Mouse (Mus musculus) liver (tissue): ENCODE data around the gene Golga3.

Experiments
- DNase-seq: peaks from one replicate; pipeline ENCODE4 v3.0.0-alpha.2; 2020; ENCODE audit warnings: mixed read lengths

Golga3 gene

DNA sequence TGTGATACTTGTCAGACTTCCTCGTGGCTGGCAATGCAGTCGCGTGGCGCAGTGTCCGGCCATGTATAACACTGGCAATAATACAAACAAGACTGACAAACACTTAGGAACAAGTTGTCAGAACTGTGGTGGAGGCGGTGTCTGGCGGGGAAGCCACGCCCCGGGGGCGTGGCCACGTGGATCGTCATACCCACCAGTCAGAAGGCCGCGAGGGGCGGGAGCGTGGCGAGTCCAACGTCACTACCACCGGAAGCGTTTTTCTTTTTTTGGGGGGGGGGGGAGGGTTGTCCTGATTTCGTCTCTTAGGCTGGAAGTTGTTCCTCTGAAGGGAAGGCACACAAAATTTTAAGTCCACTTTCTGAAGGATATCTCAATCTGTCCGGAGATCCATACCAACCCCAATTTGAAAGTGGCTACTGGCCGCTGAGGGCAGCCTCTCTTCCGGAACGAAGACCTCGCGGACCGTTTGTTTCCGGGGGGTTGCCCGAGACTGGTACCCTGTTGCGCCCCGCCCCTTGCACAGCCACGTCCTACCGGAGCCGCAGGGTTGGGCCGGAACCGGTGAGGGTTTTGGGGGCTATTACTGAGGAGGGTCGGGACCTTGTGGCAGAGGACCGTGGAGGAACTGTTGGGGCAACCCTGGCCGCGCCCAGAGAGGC, at the start of gene Golga3:
Gene Golga3, plus strand, starts transcription at position 340 of the 659 bp plus-strand sequence.
- DNase-seq: peak; percentile 97

DNA sequence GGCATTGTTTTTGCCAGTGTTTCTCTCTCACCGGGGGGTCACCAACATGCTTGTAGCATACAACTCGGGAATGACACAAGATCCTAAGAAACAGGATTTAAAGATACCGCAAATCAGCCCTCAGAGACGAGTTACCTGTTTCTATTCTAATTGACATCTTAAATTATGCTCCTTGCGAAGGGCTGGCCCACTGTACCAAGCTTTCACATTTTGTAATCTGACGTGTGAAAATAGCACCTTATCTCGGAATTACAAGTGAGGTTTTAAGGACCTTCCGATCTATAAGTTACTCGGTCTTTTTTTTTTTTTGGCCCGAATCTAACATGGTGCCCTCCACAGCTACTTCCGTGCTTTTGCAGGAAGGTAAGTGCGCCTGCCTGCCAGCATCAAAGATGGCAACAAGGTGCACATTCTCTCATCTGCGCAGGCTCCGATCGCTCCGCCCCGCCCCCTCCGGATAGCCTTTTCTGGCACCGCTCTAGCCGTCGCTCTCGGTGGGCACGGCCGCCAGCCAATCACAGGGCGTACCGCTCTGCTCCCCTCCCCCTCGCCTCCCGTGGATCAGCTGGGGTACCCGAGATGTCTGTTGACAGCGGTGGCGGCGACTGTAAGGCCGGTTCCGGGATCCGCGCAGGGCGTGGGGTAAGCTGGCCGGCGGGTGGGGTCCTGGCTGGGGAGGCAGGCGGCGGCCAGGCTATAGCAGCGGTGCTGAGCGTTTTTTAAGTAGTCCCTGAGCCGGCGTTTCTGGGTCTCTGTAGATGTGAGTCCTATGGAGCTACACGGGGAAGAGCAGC, 41.0 kb upstream of the Golga3 start, which contains the start of gene Chfr:
Gene Chfr, plus strand, starts transcription at position 550 of the 794 bp plus-strand sequence.
- DNase-seq: peak; percentile 100

DNA sequence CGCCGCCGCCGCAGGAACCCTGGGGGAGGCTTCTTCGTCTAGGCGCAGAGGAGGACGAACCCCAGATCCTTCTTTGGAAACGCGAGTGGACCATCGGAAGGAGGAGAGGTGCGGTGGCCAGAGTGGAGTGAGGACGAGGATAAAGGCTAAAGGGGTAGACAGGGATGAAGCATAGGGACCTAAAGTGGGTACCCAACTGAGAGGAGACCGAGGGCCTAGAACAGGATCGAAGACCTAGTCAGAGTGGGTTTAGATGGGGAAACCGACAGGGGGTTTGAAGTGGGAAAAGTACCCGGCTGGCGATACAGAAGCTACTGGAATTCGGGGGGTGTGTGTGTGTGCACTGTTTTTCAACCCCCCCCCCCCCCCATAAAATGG, 40.4 kb upstream of the Golga3 start:
- DNase-seq: no peak

DNA sequence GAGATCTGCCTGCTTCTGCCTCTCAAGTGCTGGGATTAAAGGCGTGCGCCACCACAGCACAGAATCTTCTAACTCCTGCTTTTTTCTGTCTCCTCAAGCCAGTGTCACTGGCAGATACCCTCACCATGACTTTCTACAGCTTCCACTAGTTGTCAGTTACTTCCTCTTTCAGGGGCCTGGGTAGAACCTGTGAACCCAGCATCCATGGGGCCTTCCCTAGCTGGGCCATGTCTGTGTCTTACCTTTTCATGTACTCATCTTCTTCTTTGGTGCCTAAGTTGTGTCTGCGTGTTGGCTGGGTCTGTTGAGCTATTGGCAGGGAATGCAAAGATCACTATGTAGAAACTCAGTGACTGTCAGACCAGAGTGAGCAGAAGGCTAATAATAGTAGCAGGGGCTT, 38.7 kb upstream of the Golga3 start:
- DNase-seq: no peak

DNA sequence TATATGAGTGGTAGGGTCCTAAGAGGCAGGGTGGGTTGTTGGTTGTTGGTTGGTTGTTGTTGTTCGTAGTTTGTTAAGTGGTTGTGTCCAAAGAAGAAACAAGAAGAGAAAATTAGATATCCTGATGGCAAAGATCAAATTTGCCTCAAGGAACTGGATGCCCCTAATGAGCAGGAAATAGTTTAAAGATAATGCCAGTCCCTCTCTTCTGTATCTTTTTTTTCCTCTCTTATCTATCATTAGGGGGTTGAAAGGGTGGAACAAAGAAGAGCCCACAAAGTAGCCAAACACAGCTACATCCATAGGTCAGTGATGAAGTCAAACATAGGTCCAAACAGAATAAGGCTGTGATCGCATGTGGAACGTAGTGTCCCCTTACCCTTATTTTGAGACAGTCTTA, 37.2 kb upstream of the Golga3 start:
- no peak for DNase-seq

DNA sequence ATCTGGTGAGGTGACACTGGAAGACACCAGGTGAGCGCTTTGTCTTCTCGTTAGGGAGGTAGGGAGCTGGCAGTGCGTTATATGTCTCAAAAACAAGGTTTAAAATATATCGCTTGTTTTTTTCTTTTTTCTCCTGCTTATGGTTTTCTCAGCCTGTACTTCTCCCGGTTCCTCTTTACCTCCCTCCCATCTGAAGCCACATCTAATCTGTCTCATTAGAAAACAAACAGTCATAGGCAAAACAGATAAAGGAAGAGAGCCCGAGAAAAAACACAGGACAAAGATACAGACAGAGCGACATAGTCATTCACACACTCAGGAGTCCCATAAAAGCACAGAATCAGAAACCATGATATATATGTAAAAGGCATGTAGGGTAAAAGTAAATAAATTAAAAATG, 36.1 kb upstream of the Golga3 start:
- DNase-seq: no peak

DNA sequence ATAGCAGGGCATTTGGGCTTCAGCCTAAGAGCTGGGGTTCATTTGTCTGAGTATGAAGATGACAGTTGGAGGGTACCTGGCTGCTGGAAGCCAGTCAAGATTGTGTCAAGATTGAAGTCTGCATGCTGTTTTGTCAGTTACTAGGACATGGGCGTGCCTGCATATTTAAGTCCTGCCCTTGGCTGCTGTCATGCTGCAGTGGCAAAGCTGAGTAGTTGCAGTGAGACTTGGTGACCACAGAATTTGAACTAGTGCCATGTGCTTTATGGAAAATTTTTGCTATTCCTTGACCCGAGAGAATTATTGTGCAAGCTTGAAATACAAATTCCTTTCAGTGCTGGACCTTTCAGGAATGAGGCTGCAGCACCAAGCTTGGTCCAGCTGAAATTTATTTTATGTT, 34.2 kb upstream of the Golga3 start:
- DNase-seq: no peak

DNA sequence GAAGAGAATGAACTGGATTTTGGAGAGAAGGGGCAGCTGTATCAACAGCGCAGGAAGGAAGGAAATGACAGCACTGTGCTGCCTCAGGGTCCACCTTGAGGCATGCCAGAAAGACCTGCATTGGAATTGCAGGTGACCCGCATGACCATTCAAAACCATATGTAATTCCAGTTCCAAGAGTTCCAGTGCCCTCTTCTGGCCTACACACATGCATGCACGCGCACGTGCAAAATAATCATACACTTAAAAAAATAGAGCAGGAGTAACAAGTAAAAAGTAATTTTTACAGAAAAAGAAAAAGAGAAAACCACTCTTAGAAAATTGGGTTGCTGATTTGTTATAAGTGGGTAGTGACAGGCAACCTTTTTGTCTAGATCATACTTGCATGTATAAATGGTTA, 33.5 kb upstream of the Golga3 start:
- no peak for DNase-seq

DNA sequence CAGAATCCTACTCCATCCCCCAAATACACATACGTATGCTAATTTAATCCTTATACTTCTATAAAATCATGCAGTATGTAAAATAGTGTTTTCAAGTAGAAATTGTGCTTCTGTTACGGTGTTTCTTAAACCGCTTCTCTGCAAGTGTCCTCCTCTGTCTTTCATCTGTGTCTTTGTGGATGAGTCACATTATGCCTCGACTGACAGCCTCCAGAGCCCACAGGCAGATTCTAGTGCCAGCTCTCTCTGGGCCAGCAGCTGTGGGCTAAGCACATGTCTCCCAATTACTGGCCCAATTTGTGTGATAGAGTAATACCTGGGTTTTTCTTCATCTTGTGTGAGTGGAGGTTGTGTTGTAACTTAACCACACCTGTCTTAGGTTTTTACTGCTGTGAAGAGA, 7.1 kb upstream of the Golga3 start:
- no peak for DNase-seq

DNA sequence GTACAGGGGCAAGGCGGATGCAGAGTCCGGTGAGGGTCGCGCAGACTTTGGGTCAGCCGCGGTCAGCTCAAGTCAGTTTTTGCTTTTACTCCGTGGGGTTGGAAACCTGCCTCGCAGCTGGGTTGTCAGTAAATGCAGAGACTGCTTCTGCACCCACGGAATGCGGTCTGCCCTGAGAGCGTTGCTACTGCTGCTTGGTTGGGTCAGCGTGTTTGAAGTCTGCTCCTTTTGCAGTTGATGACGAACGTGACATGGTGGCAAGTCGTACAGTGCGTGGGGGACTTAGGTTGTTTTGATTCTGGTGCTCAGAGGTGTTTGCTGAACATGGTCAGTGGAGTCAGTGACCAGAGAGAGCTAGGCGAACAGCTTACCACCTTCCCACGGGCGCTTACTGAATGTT, 520 bp downstream of the Golga3 start:
- DNase-seq: no peak

DNA sequence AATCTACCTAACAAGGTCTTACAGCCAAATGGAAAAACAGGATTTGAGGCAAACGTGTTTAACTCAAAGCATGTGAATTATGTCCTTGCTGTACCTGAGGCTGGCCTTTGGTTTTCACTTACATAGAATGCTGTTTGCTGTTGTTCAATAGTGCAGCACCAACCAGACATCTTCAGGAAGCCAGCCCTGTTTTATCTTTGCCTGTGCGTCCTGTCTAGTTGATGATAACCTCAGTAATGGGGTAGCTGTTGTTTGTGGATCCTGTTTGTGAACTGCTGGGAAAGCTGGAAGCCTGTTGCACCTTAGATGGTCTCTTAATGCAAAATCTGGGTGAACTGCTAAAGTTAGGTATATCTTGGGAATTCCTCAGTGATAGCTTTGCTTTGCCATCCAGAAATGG, 2.1 kb downstream of the Golga3 start:
- DNase-seq: peak; percentile 17

DNA sequence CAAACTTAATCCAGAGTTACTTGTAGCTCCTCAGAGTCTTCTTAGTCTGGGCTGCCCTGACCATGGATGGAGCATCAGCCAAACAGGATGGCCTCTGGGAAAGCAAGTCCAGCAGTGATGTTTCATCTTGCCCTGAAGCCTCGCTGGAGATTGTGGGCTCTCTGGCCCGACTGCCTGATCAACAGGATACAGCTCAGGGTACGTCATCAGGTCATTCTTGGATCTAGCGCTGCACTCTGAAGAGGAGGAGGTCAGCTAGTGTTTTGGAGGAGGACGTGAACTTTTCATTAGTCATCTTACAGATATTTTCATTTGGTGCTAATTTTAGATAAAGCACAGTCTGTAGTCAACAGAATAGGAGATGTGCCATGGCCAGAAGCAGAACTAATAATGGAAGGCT, 5.2 kb downstream of the Golga3 start:
- DNase-seq: no peak

DNA sequence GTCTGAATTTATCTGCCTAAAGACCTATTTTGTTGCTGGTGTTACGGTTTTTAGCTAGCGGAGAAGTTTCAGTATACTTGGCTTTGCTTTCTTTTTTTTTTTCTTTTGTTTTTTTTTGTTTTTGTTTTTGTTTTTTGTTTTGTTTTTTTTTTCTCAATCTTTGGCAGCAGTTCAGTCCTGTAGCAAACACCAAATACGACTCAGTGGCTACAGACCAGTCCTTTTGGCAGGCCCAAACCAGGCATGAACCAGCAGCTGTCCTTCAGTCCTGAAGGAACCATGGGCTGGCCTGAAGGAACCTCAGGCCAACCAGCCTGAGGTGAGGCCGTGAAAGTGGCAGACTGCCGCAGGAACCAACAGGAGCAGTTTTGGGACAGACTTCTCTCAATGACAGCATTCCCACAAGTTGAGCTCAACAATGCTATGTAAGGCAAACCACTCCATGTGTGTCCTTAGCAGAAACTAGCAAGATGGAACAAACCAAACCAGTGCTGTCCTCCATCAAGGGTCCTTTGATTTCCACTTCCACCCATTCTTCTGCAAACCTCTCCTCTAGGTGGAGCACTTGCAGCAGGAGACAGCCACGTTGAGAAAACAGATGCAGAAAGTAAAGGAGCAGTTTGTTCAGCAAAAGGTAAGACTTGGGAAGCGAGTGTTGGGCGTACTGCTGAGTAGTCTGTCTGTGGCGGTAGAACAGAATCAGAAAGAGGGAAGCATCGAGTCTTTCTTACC, 26.8 kb downstream of the Golga3 start:
- no peak for DNase-seq

DNA sequence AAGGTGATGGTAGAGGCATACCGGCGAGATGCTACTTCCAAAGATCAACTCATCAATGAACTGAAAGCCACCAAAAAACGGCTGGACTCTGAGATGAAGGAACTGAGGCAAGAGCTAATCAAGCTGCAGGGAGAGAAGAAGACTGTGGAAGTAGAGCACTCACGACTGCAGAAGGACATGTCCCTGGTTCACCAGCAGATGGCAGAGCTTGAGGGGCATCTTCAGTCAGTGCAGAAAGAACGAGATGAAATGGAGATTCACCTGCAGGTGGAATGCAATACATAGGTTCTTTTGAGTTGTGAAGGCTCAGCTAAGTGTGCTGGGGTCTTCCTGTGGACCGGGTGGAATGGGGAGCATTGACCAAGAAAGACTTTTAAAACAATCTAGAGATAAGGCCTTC, 28.3 kb downstream of the Golga3 start:
- no peak for DNase-seq

DNA sequence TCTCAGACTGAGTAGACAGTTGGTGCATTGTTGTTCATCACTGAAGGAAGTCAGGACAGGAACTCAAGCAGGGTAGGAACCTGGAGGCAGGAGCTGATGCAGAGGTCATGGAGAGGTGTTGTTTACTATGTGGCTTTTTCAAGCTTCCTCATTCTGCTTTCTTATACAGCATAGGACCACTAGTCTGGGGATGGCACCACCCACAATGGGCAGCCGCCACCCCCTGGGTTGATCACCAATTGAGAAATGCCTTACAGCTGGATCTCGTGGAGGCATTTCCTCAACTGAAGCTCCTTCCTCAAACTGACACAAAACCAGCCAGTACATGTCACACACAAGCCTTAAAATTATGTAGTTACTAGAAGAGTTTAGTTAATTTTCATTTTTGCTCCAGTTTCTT, 34.8 kb downstream of the Golga3 start:
- peak; percentile 6 for DNase-seq

DNA sequence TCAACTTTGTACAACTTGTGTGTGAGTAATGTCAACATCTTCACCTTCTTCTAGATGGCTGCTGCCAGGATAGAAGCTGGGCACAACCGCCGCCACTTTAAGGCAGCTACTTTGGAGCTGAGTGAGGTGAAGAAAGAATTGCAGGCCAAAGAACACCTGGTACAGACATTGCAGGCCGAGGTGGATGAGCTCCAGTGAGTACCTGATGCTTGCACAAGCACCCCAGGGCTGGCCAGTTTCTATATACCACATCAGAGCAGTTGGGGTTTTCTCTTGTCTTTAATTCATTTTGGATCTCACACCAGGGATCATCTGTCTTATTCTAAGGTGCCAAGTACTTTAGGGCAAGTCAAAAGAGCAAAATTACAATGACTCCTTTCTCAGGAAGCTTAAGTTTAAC, 40.3 kb downstream of the Golga3 start:
- no peak for DNase-seq

DNA sequence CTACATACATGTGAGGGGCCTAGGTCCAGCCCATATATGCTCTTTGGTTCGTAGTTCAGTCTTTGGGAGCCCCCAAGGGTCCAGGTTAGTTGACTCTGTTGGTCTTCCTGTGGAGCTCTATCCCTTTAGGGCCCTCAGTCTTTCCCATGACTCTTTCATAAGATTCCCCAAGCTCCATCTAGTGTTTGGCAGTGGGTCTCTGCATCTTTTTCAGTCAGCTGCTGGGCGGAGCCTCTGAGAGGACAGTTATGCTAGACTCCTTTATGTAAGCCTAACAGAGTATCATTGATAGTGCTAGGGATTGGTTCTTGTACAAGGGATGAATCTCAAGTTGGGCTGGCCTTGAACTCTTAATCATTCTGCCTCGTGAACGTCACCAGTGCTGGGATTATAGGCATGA, 43.8 kb downstream of the Golga3 start:
- no peak for DNase-seq

DNA sequence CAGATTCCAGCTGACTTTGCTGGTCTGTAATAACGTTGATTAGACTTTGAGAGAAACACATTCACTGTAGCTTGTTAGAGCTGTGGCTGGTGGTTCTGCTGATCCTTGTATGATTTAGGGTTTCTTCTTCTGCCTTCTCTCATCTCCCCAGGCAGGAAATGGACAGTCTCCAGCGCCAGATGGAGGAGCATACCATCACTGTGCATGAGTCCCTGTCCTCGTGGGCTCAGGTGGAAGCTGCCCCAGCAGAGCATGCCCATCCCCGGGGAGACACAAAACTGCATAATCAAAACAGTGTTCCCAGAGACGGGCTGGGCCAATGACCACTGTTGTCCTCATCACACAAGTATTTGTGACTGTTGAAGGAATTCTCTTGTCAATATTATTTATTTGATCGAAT, 46.3 kb downstream of the Golga3 start:
- DNase-seq: no peak

DNA sequence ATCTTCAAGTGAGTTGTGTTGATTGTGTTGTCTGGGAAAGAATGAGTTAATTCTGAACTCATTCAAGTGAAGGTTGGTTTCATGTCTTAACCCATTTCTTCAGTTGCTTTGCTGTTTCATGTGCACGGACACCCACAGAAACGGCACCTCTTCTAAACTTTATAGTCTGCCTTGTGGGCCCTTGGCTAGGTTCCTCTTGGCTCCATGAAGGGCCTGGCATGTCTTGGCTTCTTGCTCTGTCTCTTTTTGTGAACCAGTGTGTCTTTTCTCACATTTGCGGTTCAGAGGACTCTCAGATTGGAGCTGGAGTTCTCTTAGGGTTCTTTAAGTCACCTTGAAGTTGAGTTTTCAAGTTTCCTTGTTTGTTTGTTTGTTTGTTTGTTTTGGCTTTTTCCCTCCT, 48.6 kb downstream of the Golga3 start:
- DNase-seq: no peak

DNA sequence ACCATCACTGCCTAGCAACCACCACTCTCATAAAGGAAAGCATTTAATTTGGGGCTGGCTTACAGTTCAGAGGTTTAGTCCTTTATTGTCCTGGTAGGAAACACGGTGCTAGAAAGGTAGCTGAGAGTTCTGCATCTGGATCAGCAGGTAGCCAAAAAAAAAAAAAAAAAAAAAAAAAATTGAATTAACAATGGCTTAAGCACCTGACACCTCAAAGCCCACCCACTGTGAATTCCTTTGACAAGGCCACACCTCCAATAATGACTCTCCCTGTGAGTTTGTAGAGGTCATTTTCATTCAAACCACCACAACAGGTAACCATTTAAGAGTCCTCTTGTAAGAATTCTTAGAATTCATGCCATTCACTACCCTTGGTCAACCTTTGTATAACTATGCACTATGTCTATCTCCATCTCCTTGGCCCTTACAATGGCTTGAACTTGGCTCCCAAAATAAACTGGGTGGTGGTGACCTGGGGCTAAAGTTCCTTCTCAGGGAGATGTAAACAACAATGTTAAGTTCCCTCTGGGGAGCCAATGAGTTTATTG, 50.9 kb downstream of the Golga3 start:
- DNase-seq: no peak

DNA sequence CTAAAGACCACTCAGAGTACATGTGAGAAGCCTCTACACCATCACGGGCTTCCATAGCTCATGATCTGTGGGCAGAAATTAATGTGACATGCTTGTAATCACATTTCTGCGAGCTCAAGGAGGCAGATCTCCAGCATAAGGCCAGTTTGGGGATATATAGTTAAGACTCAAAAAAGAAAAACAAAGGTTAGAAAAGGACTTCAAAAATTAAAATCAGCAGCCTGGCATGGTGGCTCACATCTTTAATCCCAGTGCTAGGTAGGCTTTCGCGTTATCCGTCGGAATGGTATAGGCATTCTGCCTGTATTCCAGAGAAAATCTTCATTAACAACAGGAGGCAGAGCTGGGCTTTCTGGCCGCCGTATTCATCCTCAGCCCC, 53.9 kb downstream of the Golga3 start:
- peak; percentile 2 for DNase-seq

DNA sequence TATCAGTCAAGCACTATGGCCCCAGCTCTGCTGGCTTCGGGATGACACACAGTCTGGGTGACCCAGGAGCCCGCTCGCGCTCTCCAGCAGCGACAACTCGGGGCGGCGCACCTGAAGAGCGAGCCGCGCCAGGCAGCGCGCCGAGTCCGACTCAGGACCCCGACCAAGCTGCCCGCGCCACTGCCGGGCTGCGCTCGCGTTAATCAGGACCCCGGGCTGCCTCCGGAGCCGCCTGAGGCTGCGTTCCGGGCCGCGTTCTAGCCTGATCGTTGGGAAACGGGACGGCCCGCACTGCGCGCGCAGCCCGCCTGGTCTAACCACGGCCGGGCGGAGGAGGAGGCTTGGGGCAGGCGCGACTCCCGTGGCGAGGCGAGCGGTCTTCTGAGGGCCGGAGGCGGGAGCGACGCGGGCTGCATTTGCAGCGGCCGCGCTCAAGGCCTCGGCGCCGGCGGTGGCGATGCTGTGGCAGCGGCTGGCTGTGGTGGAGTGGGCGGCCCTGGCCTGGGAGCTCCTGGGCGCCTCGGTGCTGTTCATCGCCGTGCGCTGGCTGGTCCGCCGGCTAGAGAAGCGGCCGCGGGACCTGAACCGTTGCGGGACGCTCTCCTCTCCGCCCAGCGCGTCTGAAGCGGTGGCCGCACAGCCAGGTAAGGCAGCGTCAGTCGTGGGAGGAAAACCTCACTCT, 54.4 kb downstream of the Golga3 start, which contains the start of gene Ankle2:
Gene Ankle2, plus strand, starts transcription at position 225 of the 682 bp plus-strand sequence.
- DNase-seq: peak; percentile 95

DNA sequence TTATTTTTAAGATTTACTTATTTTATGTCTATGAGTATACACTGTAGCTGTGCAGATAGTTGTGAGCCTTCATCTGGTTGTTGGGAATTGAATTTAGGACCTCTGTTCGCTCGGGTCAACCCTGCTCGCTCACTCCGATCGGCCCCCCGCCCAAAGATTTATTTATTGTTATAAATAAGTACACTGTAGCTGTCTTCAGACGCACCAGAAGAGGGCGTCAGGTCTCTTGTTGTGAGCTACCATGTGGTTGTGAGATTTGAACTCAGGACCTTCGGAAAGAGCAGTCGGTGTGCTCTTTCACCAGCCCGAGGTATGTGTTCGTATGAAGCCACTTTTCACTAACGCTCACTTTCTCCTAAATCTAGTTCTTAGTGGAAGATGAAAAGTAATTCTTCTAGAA, 55.1 kb downstream of the Golga3 start:
- DNase-seq: peak; percentile 29
